Mouse (Mus musculus): ENCODE measurements around the gene Pip5k1b. TPM values are rescaled to one million over a fixed set of nuclear protein-coding genes. Genes with fewer than 3 reads are reported as not detected.

The Pip5k1b gene
- polyA plus RNA-seq, 1 experiment from 2014 or later, result 1.7 TPM

- Histone ChIP-seq H3K4me3 (no peak overlapping the region), H3K27ac (peak overlapping the region; percentile 25; the same call in 1 of the 2 replicates), H3K4me1 (peaks cover 19% of the 10 kb centered on the region), H3K27me3 (ENCODE audit: poor library complexity, severe bottlenecking) (no peaks in the 10 kb centered on the region), H3K36me3 (replicated peaks) (no peaks in the 10 kb centered on the region), H3K9me3 (no peaks in the 10 kb centered on the region)
- WGBS, result 45% methylated on average over 13 of the region's 13 CpGs
- DNase-seq (ENCODE audit: extremely low spot score, low spot score), result no peak
Measured at GRCm38 (mm10) chr19:24508087-24508767, 47.4 kb downstream of the Pip5k1b start.

- Histone ChIP-seq H3K9me3 (no peaks in the 10 kb centered on the region), H3K4me1 (peaks cover 19% of the 10 kb centered on the region), H3K4me3 (no peak overlapping the region), H3K27ac (no peak overlapping the region), H3K27me3 (ENCODE audit: poor library complexity, severe bottlenecking) (no peaks in the 10 kb centered on the region), H3K36me3 (replicated peaks) (no peaks in the 10 kb centered on the region)
- 86% methylated on average over 10 of the region's 10 CpGs for WGBS
- DNase-seq (ENCODE audit: extremely low spot score, low spot score), result no peak
Measured at GRCm38 (mm10) chr19:24502736-24503421, 52.8 kb downstream of the Pip5k1b start.

DNA sequence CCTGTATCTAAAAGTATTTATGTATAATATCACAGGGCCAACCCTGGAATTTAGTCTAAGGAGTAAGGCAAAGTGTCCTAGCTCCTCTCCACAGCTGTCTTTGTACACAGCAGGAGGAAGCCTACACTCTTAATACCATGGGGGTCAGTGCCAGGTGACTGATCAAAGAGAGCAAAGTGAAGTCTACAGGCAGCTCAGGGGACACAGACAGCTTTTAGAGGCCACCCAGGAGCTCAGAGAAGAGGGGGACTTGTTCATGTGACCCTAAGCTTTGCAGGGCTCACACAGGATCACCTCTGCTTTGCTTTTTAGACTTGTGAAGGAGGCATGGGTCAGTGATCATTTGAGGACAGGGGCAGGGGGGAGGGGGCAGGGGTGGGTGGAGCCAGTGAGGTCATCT is 54.1 kb downstream of the Pip5k1b start:
- no peaks in the 10 kb centered on the region for H3K36me3 ChIP-seq (replicated peaks)
- H3K4me1 ChIP-seq, result peaks cover 12% of the 10 kb centered on the region
- no peak for DNase-seq (ENCODE audit: extremely low spot score, low spot score)
- no peaks in the 10 kb centered on the region for H3K27me3 ChIP-seq (ENCODE audit: poor library complexity, severe bottlenecking)
- H3K9me3 ChIP-seq, result no peaks in the 10 kb centered on the region
- no peak overlapping the region for H3K27ac ChIP-seq
- no peak overlapping the region for H3K4me3 ChIP-seq

DNA sequence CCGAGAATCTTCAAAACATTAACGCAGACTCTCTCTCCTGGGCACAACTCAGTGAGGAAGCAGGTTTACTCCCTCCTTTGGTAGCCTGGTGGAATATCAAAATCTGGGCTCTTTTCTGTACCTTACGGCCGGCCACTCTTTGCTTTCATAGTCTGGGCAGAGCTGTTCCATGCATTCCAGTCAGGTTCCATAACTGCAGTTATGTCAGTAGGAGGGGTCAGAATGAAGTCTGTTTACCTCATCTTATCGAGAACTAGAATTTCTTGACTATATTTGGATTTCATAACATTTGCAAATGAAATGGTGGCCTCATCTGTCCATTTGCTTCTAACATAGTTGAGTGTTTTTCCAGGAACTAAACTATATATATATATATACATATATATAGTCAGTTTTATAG is 55.2 kb downstream of the Pip5k1b start:
- Histone ChIP-seq H3K4me3 (no peak overlapping the region), H3K4me1 (peaks cover 12% of the 10 kb centered on the region), H3K36me3 (replicated peaks) (no peaks in the 10 kb centered on the region), H3K27ac (no peak overlapping the region), H3K9me3 (no peaks in the 10 kb centered on the region), H3K27me3 (ENCODE audit: poor library complexity, severe bottlenecking) (no peaks in the 10 kb centered on the region)
- 89% methylated on average over 5 of the region's 5 CpGs for WGBS
- DNase-seq (ENCODE audit: extremely low spot score, low spot score), result no peak

DNA sequence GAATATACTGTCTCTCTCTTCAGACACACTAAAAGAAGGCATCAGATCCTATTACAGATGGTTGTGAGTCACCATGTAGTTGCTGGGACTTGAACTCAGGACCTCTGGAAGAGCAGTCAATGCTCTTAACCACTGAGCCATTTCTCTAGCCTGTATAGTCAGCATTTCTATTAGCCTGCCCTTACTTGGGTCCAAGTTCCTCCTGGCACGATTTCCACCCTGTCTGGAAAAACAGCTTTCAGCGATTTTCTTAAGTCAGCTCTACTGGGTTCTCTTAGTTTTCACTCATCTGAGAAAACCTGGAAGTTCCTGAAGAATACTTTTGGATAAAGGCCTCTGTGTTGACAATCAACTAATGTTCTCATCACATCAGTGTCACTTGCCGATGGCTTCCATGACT is 56.4 kb downstream of the Pip5k1b start:
- Histone ChIP-seq H3K9me3 (no peaks in the 10 kb centered on the region), H3K4me1 (peaks cover 12% of the 10 kb centered on the region), H3K36me3 (replicated peaks) (no peaks in the 10 kb centered on the region), H3K27me3 (ENCODE audit: poor library complexity, severe bottlenecking) (no peaks in the 10 kb centered on the region), H3K27ac (no peak overlapping the region), H3K4me3 (no peak overlapping the region)
- no peak for DNase-seq (ENCODE audit: extremely low spot score, low spot score)
- 85% methylated on average over 3 of the region's 3 CpGs for WGBS

DNA sequence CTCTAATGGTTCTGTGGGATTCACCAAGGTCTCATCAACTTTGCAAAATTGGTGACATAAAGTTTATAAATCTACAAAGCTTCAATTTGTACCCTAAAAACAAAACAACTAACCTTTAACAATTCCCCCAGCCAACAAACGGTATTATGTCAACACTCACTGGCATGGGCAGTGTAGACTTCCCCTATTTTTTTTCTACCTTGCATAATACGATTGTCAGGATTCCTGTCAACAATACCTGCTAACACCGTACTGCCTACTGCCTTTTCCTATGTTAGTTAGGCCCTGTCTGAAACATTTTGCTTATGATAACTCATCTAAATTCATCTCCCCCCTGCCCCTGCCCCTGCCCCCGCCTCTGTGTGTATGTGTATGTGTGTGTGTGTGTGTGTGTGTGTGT is 61.8 kb downstream of the Pip5k1b start:
- H3K27ac ChIP-seq, result no peak overlapping the region
- no peaks in the 10 kb centered on the region for H3K27me3 ChIP-seq (ENCODE audit: poor library complexity, severe bottlenecking)
- H3K9me3 ChIP-seq, result no peaks in the 10 kb centered on the region
- WGBS, result 93% methylated on average over 4 of the region's 4 CpGs
- no peak overlapping the region for H3K4me3 ChIP-seq
- DNase-seq (ENCODE audit: extremely low spot score, low spot score), result no peak
- no peaks in the 10 kb centered on the region for H3K36me3 ChIP-seq (replicated peaks)
- H3K4me1 ChIP-seq, result peaks cover 8% of the 10 kb centered on the region

DNA sequence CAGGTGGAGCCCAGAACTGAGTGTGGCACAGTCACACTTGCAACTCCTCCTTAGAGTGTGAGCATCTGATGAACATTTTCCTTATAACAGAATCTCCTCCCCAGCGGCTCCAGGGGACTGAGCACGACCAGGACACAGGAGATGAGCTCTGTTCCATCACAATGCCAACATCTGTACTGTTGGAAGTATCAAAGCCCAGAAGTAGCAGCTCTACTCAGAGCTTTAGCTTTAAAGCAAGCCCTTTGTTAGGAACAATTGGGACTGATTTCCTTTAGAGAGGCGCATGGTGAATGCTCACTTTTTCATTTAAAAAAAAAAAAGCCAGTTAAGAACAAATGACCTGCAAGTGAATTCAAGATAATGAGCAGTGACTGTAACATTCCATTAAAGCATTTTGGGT is 63.8 kb downstream of the Pip5k1b start:
- Histone ChIP-seq H3K4me1 (peaks cover 8% of the 10 kb centered on the region), H3K27ac (no peak overlapping the region), H3K36me3 (replicated peaks) (no peaks in the 10 kb centered on the region), H3K9me3 (no peaks in the 10 kb centered on the region), H3K4me3 (no peak overlapping the region), H3K27me3 (ENCODE audit: poor library complexity, severe bottlenecking) (no peaks in the 10 kb centered on the region)
- no peak for DNase-seq (ENCODE audit: extremely low spot score, low spot score)
- WGBS, result 15% methylated on average over 3 of the region's 3 CpGs

- Histone ChIP-seq H3K4me3 (no peak overlapping the region), H3K36me3 (replicated peaks) (no peaks in the 10 kb centered on the region)
Measured at GRCm38 (mm10) chr19:24490275-24490674, 65.4 kb downstream of the Pip5k1b start.

GRCm38 (mm10) chr19:24486433-24487296 is 69.0 kb downstream of the Pip5k1b start:
- H3K4me3 ChIP-seq, result no peak overlapping the region
- no peaks in the 10 kb centered on the region for H3K36me3 ChIP-seq (replicated peaks)
- no peaks in the 10 kb centered on the region for H3K27me3 ChIP-seq (ENCODE audit: poor library complexity, severe bottlenecking)
- DNase-seq (ENCODE audit: extremely low spot score, low spot score), result no peak
- no peak overlapping the region for H3K27ac ChIP-seq
- no peaks in the 10 kb centered on the region for H3K9me3 ChIP-seq
- 84% methylated on average over 8 of the region's 8 CpGs for WGBS
- H3K4me1 ChIP-seq, result peaks cover 27% of the 10 kb centered on the region

More at GRCm38 (mm10) chr19:24490275-24490674, 65.4 kb downstream of the Pip5k1b start:
- 78% methylated on average over 5 of the region's 5 CpGs for WGBS
- DNase-seq (ENCODE audit: extremely low spot score, low spot score), result no peak
- Histone ChIP-seq H3K27ac (no peak overlapping the region), H3K27me3 (ENCODE audit: poor library complexity, severe bottlenecking) (no peaks in the 10 kb centered on the region), H3K9me3 (no peaks in the 10 kb centered on the region), H3K4me1 (peaks cover 14% of the 10 kb centered on the region)

- Histone ChIP-seq H3K9me3 (no peaks in the 10 kb centered on the region), H3K27me3 (ENCODE audit: poor library complexity, severe bottlenecking) (no peaks in the 10 kb centered on the region), H3K4me3 (no peak overlapping the region), H3K36me3 (replicated peaks) (no peaks in the 10 kb centered on the region), H3K27ac (peak overlapping the region; percentile 66), H3K4me1 (peaks cover 23% of the 10 kb centered on the region)
- 42% methylated on average over 4 of the region's 4 CpGs for WGBS
- no peak for DNase-seq (ENCODE audit: extremely low spot score, low spot score)
Measured at GRCm38 (mm10) chr19:24484612-24485194, 71.0 kb downstream of the Pip5k1b start.

GRCm38 (mm10) chr19:24480916-24481315 is 74.8 kb downstream of the Pip5k1b start:
- peaks cover 37% of the 10 kb centered on the region for H3K4me1 ChIP-seq
- no peak overlapping the region for H3K27ac ChIP-seq
- H3K36me3 ChIP-seq (replicated peaks), result no peaks in the 10 kb centered on the region
- WGBS, result 75% methylated on average over 2 of the region's 2 CpGs
- no peaks in the 10 kb centered on the region for H3K9me3 ChIP-seq
- no peak for DNase-seq (ENCODE audit: extremely low spot score, low spot score)
- no peaks in the 10 kb centered on the region for H3K27me3 ChIP-seq (ENCODE audit: poor library complexity, severe bottlenecking)
- H3K4me3 ChIP-seq, result no peak overlapping the region

GRCm38 (mm10) chr19:24476929-24477882 is 78.5 kb downstream of the Pip5k1b start, which contains the start of gene Fam122a:
Gene Fam122a, minus strand, starts transcription at chr19:24477356.
- H3K4me3 ChIP-seq, result peak within 1 kb of the TSS; percentile 89
- H3K27me3 ChIP-seq (ENCODE audit: poor library complexity, severe bottlenecking), result no peaks in the 10 kb centered on the region
- peaks cover 6% of the 10 kb centered on the region for H3K36me3 ChIP-seq (replicated peaks)
- under 1% methylated on average over 92 of the region's 92 CpGs for WGBS
- H3K4me1 ChIP-seq, result peaks cover 34% of the 10 kb centered on the region
- H3K27ac ChIP-seq, result peak within 1 kb of the TSS; percentile 94
- peak; percentile 87 for DNase-seq (ENCODE audit: extremely low spot score, low spot score)
- no peaks in the 10 kb centered on the region for H3K9me3 ChIP-seq

All from forebrain, embryonic 10.5 days (tissue).